Mouse (Mus musculus): ENCODE measurements around the gene Gpc6.

Gene Gpc6

DNA sequence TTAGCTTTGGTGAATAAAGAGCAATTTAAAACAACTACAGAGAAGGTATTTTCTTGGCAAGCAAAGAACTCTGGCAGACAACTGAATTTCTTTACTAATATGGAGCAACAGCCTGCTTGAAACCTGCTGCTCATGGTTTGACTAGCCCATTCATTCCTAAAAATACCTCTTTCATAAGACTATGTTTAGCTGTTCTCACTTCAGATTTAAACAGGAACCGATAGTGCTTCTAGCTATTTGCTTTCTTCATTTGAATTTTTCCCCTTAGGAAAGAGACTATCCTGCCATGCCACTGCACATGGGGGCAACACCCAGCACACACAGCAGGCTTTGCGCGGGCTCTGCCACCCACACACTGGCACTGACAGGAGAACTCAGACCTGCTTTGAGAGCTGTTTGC lies 888.4 kb downstream of the Gpc6 start:
- no peak for DNase-seq

DNA sequence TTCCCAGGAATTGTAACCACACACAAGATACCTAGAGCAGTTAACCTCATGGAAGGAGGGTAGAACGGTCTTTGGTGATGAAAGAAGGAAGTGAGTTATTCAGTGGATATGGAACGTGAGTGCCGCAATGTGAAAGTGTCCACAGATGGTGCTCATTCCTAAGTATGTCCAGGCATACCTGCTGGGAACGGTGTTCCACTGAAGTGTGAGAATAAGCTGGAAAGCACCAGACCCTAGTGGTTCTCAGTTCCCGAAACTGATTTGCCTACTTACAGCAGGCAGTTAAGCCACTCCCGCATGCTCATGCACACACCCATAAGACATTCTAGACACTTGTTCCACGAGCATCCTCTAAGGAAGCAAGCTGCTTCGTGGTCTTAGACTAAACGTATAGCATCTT lies 890.9 kb downstream of the Gpc6 start:
- no peak for DNase-seq

DNA sequence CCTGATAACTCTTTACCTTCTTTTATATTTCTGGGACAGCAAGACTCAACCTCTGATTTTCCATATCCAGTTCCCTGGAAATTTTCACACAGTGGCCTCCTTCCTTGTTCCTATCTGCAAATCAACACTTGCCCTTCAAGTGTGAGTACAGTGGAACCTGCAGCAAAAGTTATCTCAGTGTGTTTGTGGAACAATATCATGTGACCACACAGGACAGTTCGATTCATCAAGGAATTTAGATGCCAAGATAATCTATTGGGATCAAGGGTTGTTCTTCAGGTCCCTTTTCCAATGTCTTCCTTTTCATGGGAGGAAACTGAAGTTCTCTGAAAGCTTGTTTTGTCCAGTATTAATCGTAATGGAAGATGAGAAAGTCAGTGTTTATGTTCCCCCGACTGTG lies 891.6 kb downstream of the Gpc6 start:
- no peak for DNase-seq

DNA sequence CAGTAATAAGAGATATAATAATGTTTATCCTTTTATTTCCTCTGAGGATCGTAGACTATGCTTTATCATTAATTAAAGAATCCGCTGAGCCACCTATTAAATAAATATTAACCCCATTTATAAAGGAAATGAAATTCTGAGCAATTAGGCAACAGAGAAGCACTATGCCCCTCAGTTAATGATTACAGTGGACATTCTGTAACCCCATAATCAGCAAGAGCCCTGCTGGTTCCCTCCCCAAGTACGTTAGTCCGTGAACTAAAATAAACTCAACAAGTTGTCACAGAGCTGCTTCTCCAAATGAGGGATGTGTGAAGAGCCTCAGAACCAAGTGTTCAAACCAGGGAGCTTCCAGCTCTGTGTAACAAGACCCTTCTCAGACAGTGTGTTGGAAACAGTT lies 892.1 kb downstream of the Gpc6 start:
- DNase-seq, result peak; percentile 33

DNA sequence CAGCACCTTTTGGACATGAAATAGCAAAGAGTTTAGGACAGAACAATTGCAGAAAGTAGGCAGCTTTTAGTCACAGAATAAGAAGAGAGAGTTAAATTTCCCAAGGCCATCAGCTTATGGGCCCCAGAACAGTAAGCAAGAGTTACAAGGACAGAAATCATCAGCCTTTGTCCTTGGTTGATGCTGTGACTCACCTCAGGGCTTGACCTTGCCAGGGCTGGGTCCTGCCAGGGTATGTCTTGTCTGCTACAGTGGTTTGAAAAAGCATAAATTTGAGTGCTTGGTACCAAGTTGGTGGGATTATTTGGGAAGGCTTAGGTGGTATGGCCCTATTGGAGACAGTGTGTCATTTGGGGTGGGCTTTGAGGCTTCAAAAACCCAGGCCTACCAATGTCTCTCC lies 899.4 kb downstream of the Gpc6 start:
- no peak for DNase-seq

DNA sequence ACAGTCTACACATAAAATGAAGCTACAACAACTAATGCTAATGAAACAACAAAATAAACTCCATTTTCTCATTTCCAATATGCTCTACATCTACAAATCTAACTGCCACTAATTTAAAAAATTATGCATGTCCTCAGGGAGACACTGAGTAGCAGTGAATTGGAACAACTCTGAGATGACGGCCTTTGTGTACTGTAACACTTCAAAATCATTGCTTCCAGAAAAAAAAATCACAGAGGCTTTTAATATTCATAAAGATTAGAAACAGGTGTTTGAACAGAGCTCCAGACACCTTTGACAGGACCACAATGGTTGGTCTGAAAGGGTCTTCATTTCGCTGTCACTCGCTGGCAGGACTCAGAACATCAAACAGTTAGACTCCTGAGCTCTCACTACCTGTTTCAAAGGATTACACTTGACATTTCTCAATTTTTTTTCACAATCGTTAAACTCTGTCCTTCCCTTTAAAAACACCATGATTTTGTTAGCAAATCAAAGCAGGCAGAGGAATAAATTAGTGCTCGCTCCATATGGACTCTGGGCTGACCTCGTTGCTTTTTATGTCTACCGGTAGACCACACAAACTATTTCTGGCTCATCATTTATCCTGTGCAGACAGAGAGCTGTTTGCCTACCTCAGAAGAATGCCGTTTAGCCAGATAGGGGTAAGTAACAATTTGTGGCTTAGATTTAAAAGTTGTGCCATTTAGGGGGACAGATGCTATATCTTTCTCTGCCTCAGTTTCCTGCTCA lies 901.4 kb downstream of the Gpc6 start:
- no peak for DNase-seq

DNA sequence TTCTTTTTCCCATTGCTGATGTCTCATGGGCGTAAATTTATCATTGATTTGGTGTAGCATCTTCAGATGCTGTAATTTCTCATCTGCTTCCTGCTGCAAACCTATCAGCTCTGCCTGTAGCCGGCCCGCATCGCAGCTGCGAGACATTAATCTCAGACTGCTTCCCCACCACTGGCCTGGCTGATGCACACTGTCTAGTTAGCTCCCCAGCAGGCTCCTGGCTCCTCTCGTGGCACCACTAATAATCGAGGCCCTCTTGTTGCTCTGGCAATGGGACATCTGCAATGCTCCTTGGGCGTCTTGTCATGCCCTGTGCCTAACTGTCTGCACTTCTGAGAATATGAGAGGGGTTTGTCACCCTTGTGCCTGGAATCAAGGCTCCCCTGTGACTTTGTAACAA lies 906.2 kb downstream of the Gpc6 start:
- no peak for DNase-seq

DNA sequence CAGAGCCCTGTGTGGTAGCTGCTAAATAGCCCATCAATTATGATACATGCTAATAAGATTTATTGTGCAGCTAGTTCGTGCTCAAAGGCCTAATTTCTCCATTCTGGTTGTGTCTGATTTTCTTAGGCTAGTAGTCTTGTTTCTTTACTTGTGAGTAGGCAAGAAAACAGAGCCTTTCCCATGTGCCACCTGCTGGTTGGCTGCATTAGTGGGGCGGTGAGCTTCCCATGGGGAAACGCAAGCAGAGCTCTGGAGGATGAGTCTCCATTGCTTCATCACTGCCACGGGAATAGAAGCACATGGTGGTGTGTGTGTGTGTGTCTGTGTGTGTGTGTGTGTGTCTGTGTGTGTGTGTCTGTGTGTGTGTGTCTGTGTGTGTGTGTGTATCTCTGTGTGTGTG lies 906.6 kb downstream of the Gpc6 start:
- peak; percentile 11 for DNase-seq

DNA sequence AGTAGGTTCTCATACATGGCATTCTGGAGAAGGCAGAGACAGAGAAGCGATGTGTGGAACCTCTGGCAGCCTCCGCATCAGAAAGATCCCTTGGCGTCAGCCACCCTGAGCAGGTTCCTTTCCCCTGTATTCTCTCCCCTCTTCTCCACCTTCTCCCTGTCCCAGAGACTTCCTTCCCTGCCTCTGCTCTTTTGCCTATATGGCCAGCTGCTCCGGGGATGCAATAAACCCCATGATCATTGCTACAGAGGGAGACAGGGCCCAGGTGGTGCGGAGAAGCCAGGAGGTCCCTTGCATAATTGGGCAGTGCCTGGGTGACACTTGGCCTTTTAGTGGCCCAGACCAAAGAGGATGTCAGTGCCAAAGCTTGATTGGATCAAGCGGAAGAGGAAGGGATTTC lies 910.4 kb downstream of the Gpc6 start:
- DNase-seq, result no peak

DNA sequence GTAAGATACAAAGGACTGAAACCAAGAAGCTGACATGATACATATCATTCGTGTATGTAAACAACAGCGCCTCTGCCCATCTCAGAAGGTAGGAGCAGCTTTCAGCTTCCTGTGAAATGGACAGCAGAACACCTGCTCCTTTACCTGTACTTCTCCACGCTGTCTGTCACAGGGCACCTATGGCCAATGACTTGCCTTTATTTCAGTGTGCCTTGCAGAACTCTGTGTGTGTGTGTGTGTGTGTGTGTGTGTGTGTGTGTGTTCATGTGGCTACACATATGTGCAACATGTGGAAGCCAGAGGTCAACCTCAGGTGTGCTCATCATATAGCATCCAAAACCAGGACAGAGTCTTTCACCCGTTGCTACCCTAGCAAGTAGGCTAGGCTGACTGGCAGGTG lies 911.9 kb downstream of the Gpc6 start:
- no peak for DNase-seq

DNA sequence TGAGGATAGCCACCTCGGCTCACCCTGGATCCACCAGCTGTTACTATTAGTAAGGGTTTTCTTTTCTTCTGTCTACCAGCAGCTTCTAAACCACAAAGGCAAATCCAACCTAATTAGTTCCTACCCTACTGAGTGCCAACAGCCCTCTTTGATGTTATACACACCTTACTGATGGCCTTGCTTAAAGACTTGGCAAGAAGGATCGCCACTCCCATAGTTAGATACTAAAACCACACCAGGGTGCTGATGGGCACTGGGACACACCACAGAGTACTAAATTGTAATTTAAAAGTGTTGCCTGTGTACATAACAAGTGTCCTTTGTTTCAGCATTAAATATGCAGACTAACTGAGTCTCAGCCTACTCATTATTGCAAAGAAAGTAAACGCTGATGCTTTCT lies 912.6 kb downstream of the Gpc6 start:
- no peak for DNase-seq

DNA sequence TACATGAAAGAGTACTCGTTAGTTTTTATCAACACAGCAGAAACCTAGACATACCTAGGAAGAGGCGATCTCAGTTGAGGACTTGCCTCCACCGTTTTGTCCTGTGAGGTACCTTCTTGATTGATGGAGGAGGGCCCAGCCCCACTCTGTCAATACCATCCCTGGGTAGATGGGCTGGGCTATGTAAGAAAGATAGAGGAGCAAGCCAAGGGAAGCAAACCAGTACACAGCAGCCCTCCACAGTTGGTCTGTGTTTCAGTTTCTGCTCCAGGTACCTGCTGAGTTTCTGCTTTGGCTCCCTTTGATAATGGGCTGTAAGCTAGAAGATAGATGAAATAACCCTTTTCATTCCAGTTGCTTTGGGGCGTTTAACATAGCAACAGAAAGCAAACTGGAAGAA lies 916.1 kb downstream of the Gpc6 start:
- DNase-seq, result no peak

DNA sequence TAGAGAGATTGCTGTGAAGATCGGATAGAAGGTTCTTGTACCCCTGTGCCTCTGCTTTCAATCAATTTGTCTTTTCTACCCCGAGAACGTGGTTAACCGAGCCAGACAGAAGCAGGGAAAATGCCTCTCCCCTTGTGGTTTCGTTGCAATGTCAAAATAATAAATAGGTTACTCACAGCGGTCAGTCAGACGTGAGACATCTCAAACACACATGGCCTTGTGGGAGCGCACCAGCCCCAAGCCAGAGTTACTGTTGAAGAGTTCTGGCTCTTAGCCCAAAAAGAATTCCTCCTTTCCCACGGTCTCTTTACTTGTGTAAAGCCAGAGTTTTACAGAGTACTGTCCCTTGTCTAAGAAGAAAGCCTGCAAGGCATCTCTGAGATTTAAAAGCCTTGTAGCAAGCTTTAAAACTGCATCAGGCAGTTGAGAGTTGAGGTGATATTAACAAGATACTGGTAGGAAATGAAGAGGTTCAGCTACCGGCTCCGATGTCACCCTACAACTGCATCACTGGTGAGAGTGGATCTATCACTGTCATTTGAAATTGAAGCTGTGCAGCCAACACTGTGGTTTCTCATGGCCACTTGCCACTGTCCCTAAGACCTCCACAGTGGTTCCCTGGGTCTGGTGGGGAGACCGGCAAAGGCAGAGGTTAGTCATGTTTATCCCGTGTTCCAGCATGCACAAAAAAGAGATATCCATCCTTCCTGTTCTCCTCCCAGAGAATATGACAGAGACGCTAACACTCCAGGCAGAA lies 916.9 kb downstream of the Gpc6 start:
- DNase-seq, result no peak

DNA sequence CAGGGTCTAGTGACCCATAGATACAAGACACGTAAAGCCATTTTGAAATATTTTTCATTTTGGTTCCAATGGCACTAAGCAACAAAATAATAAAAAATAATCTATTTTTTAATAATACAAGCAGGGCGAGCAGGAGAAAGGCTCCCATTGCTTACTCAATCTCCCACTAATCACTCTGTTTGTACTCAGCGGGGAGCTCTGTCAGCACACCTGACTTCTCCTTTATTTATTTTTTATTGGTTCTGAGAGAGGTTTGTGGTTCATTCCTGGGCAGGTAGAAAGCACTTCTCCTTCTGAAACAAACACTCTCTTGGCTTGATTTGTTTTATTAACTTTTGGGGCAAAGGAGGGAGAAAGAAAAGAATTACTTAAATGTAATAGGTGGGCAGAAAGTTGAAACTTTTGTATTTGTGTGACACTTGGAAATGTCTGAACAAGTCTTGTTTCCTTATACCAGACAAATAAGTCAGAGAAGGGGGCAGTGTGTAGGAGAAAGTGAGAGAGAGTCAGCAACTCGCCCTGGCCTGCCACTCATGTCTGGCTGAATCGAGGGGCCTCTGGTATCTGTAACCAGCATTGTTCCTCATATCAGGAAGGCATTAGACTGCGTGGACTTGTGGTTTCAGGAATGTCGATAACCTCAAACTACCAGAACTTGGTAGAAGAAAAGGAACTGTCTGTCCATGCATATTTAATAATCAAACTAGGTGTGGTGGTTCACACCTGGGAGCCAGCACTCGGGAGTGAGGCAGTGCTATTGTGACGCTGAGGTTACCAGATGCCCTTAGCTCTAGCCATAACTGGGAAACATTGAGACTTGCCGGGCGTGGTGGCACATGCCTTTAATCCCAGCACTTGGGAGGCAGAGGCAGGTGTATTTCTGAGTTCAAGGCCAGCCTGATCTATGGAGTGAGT lies 924.7 kb downstream of the Gpc6 start:
- no peak for DNase-seq

DNA sequence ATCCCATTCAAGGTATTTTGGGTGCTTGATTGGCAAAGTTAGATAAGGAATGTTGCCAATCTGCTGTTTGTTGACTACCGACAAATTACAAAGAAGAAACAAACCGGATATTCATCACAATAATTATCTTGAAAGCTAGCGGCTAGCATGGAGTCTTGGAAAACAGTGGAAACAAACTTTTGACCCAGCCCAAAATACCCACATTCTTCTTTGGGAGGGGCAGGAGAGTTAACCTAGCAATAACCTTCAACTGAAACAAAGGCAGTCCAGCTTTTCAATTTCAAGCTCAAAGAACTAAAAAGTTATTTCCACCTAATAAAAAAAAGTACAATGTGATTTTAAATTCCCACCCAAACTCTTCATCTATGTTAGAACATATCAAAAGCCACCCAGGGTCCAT lies 927.2 kb downstream of the Gpc6 start:
- DNase-seq, result no peak

DNA sequence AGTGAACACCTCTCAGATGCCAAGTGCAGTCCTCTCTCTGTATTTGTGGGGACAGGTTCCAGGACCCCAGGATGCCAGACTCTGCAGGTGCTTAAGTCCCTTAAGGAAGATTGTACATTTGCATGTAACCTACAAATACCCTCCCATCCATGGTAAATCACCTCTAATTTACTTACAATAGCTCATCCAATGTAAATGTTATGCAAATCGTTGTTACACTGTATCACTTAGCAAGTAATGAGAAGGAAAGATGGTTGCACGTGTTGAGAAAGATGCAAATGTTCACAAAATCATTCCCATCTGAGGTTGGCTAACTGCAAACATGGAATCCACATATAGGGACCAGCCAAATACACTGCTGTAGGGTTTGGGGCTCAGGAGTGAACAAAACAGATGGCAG lies 927.7 kb downstream of the Gpc6 start:
- no peak for DNase-seq

DNA sequence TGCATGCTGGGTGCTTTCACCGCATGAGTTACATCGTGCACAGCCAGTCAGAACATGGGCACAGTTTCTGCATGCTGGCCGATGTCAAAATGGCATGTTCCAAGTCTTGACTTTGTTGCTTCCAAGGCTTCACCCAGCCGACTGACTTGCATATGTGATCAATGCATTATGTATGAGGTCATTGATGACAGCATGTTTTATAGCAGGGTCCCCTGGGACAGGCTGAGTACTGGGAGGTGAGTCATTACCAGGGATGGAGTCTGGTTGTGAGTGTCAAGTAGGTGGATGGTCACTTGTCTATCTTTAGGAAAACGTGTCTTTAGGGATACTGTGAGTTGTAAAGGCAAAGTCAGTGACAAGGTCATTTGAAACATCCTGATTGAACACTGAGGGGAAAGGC lies 929.4 kb downstream of the Gpc6 start:
- no peak for DNase-seq

DNA sequence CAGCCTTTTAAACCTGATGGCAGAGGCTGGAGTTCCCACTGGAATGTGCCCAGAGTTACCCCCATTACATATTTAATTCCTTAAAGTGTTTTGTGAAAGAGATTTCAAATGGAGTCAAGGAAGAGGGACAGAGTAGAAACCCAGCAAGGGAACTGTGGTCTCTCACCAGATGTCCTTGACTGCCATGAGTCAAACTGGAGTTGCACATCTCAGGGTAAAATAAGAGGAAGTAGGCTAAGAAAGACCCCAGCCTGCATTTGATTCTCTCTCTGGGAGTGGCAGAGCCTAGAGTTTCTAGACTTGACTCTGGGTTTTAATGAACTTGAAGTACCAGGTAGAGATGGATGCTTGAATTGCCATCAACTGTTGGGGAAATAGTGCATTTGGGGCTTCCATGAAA lies 946.2 kb downstream of the Gpc6 start:
- no peak for DNase-seq

DNA sequence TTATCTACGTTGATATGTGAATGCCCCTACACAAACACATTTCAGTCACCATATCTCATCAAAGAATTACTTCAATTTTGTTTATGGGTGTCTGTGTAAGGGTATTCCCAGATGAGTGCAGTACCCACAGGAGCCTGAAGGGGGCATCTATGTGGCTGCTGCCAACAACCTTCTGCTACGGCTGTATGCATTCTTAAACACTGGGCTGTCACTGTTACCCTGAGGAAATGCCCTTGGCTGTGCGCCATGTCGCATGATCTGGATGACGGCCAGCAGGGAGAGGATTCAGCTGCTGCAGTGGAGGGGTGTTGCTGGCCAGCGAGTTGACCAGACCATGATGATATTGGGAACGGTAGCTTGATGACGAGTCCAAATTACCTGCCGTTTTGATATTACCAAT lies 954.2 kb downstream of the Gpc6 start:
- DNase-seq, result no peak

DNA sequence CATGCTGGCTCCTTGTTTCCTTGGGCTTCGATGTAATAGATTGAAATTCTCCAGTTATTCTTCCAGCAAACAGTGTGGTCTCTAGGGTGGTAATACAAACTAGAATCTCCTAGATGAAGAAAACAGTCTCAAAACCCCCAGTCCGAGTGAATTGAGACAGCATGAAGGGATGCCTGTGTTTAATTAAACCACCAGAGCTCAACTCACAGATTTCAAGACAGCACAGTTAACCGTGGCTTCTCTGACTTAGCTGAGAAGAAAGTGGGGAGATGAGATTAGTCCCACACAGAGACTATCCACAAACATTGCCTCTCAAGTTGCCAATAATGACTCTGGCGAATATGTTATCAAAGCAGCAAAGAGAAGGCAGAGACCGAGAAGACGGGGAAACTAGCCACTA lies 956.0 kb downstream of the Gpc6 start:
- DNase-seq, result no peak

DNA sequence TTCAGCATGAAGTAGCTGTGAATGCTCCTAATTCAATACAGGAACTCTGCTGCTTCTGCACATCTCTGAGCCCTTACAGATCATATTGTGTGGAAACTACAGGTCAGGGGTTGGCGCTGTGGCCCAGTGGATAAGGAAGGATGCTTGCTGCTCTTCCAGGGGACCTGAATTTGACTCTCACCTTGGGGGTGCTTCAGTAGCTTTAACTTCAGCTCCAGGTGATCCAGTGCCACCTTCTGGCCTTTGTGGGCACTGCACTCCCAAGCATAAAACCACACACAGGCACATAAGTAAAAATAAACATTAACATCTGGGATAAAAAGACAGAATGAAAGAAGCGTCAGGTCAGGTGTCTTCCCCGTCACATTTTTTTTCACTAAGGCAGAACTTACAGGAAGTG lies 957.1 kb downstream of the Gpc6 start:
- DNase-seq, result peak; percentile 23

DNA sequence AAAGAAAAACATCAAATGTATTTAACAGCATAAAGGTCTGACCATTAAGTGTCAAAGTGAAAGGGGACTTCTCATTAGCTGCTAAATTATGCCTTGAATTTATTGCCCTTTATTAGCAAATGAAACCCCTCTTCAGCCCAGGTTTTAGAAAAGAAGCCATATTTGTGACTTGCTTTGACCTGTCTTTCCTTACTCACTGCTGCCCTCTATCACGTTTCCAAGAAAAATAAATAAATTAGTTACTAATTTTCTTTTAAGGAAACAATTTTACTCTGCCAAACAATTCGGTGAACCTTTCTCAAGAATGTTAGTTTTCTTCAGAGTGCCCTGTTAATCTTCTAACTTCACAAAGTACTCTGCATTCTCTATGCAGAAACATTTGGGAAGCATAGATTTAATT lies 964.5 kb downstream of the Gpc6 start:
- no peak for DNase-seq

DNA sequence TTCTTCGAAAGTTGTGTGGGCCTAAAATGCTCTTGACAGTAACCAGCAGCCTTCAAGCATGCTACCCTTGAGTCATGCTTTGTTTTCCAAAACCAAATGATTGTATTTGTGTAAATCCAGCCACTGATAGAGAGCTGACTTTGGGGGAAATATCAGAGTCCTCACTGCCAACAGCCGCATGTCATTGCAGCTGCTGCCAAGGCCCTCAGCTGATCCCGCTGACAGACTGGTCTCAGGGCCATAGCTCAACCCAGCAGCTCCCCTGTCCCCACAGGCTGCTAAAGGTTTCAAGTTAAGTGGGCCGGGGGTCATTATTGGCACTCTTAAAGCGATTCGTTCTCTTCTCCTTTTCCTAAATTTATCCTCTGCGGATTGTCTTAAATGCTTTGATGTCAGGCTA lies 966.3 kb downstream of the Gpc6 start:
- DNase-seq, result no peak

DNA sequence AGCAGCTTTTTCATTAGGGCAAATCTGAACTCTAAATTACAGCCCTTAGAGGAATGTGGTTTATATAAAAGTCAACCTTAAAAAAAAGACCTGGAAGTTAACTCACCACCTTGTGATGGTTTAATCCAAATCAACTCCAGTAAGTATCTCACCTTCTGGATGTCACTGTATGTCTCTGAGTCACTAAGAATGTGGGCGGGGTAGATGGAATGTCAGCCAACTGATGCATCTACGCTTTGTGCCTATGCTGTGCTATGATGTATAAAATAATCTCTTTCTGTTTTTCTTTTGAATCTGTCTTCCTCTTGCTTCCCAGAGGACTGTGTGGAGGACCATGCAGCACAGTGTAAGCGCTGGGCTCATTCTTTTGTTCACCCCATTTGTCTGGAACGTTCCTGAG lies 966.9 kb downstream of the Gpc6 start:
- no peak for DNase-seq
